Mouse (Mus musculus) midbrain, embryonic 13.5 days (tissue): ENCODE measurements around the gene H1foo. TPM values are rescaled to one million over a fixed set of nuclear protein-coding genes. Genes with fewer than 3 reads are reported as not detected.

Experiments used
- ATAC-seq: fragments of 200-750 bp; cut with Nextera tagmentation; 2 replicates; pipeline ENCODE4 v1.8.0; 2017; ENCODE audit warnings: mild to moderate bottlenecking, moderate TSS enrichment, moderate library complexity
- H3K27ac ChIP-seq: fragments of 300-500 bp; sonication (generic); 2 replicates; pipeline ENCODE4 v1.5.1; 2015; ENCODE audit warnings: inconsistent platforms, mild to moderate bottlenecking, moderate library complexity
- H3K27me3 ChIP-seq: fragments of 300-500 bp; sonication (generic); 2 replicates; pipeline ENCODE4 v1.6.1; 2015; ENCODE audit warnings: mild to moderate bottlenecking, inconsistent platforms
- H3K36me3 ChIP-seq: fragments of 300-500 bp; sonication (generic); 2 replicates; pipeline ENCODE4 v1.6.1; 2015; ENCODE audit warnings: mild to moderate bottlenecking, inconsistent platforms
- H3K4me1 ChIP-seq: fragments of 300-500 bp; sonication (generic); replicated peaks from 2 replicates; pipeline ENCODE4 v1.6.1; 2015; ENCODE audit warnings: inconsistent platforms
- H3K4me2 ChIP-seq: fragments of 300-500 bp; sonication (generic); replicated peaks from 2 replicates; pipeline ENCODE4 v1.6.1; 2015; ENCODE audit warnings: moderate library complexity, mild to moderate bottlenecking, inconsistent platforms
- H3K4me3 ChIP-seq: fragments of 300-500 bp; sonication (generic); replicated peaks from 2 replicates; pipeline ENCODE4 v1.5.1; 2015; ENCODE audit warnings: mild to moderate bottlenecking, inconsistent platforms
- H3K9ac ChIP-seq: fragments of 300-500 bp; sonication (generic); replicated peaks from 2 replicates; pipeline ENCODE4 v1.6.1; 2015; ENCODE audit warnings: mild to moderate bottlenecking, inconsistent platforms
- H3K9me3 ChIP-seq: fragments of 300-500 bp; sonication (generic); 2 replicates; pipeline ENCODE4 v1.6.1; 2016; ENCODE audit warnings: mild to moderate bottlenecking, inconsistent platforms
- WGBS: fragments of 180-500 bp; shearing (Covaris S2); methylation state at CpG from one replicate; pipeline ENCODE4 v1.1.7; 2015; 5-methylcytosine and 5-hydroxymethylcytosine counted together
- polyA plus RNA-seq: library from polyadenylated mRNA; unstranded; fragments of >200 nt; fragmentation: Nextera tagmentation; extraction: Ambion mirVana; gene quantifications from 2 replicates; pipeline ENCODE4 v1.2.1, GENCODE M21; 2015

H1foo gene
- polyA plus RNA-seq, 1 experiment from 2014 or later, result not detected

GRCm38 (mm10) chr6:115967291-115967880, 22.6 kb downstream of the H1foo start:
- no peak for ATAC-seq
- WGBS, result 91% methylated on average over 15 of the region's 15 CpGs

GRCm38 (mm10) chr6:115968086-115968485, 23.3 kb downstream of the H1foo start:
- H3K27ac ChIP-seq, result no peak overlapping the region
- peaks cover 29% of the 10 kb centered on the region for H3K4me1 ChIP-seq
- H3K4me2 ChIP-seq, result no peak overlapping the region
- H3K36me3 ChIP-seq, result no peaks in the 10 kb centered on the region
- H3K27me3 ChIP-seq, result no peaks in the 10 kb centered on the region
- H3K9me3 ChIP-seq, result no peaks in the 10 kb centered on the region
- H3K4me3 ChIP-seq, result no peak overlapping the region
- WGBS, result 82% methylated on average over 5 of the region's 5 CpGs
- H3K9ac ChIP-seq, result no peak overlapping the region
- ATAC-seq, result no peak

More at GRCm38 (mm10) chr6:115967291-115967880, 22.6 kb downstream of the H1foo start:
- Histone ChIP-seq H3K4me2 (no peak overlapping the region), H3K27me3 (no peaks in the 10 kb centered on the region), H3K36me3 (no peaks in the 10 kb centered on the region), H3K9me3 (no peaks in the 10 kb centered on the region), H3K9ac (no peak overlapping the region), H3K4me3 (no peak overlapping the region), H3K4me1 (peaks cover 26% of the 10 kb centered on the region), H3K27ac (no peak overlapping the region)

- Histone ChIP-seq H3K4me1 (peaks cover 31% of the 10 kb centered on the region), H3K4me3 (no peak overlapping the region), H3K4me2 (no peak overlapping the region), H3K27ac (no peak overlapping the region), H3K9me3 (no peaks in the 10 kb centered on the region), H3K27me3 (no peaks in the 10 kb centered on the region), H3K36me3 (no peaks in the 10 kb centered on the region), H3K9ac (no peak overlapping the region)
- peak; percentile 28; the same call in 1 of the 2 replicates for ATAC-seq
- WGBS, result 66% methylated on average over 6 of the region's 6 CpGs
Measured at GRCm38 (mm10) chr6:115968700-115969099, 24.0 kb downstream of the H1foo start.

- no peak overlapping the region for H3K9ac ChIP-seq
- no peaks in the 10 kb centered on the region for H3K36me3 ChIP-seq
- H3K27ac ChIP-seq, result no peak overlapping the region
- peaks cover 35% of the 10 kb centered on the region for H3K4me1 ChIP-seq
- 73% methylated on average over 9 of the region's 9 CpGs for WGBS
- no peaks in the 10 kb centered on the region for H3K9me3 ChIP-seq
- H3K4me2 ChIP-seq, result no peak overlapping the region
- H3K27me3 ChIP-seq, result no peaks in the 10 kb centered on the region
- no peak overlapping the region for H3K4me3 ChIP-seq
- ATAC-seq, result no peak
Measured at GRCm38 (mm10) chr6:115969103-115969502, 24.4 kb downstream of the H1foo start.

- Histone ChIP-seq H3K27ac (no peak overlapping the region), H3K4me1 (peaks cover 40% of the 10 kb centered on the region), H3K4me2 (no peak overlapping the region), H3K27me3 (no peaks in the 10 kb centered on the region), H3K36me3 (no peaks in the 10 kb centered on the region), H3K9me3 (no peaks in the 10 kb centered on the region), H3K9ac (no peak overlapping the region), H3K4me3 (no peak overlapping the region)
- 53% methylated on average over 4 of the region's 6 CpGs for WGBS
- ATAC-seq, result no peak
Measured at GRCm38 (mm10) chr6:115969952-115970351, 25.2 kb downstream of the H1foo start.

GRCm38 (mm10) chr6:115971273-115972060, 26.7 kb downstream of the H1foo start:
- Histone ChIP-seq H3K27ac (0 out of 2 replicates have a peak overlapping the region, but pooled peaks have one; percentile 35), H3K36me3 (no peaks in the 10 kb centered on the region), H3K4me1 (peaks cover 40% of the 10 kb centered on the region), H3K9me3 (no peaks in the 10 kb centered on the region), H3K4me3 (no peak overlapping the region), H3K27me3 (no peaks in the 10 kb centered on the region), H3K9ac (no peak overlapping the region), H3K4me2 (no peak overlapping the region)
- peak; percentile 22; the same call in 1 of the 2 replicates for ATAC-seq
- WGBS, result 68% methylated on average over 13 of the region's 13 CpGs

GRCm38 (mm10) chr6:115972083-115972764, 27.5 kb downstream of the H1foo start:
- Histone ChIP-seq H3K27me3 (no peaks in the 10 kb centered on the region), H3K9ac (no peak overlapping the region), H3K4me1 (peaks cover 40% of the 10 kb centered on the region), H3K4me3 (no peak overlapping the region), H3K27ac (peak overlapping the region; percentile 35; the same call in 1 of the 2 replicates), H3K36me3 (no peaks in the 10 kb centered on the region), H3K9me3 (no peaks in the 10 kb centered on the region), H3K4me2 (no peak overlapping the region)
- 74% methylated on average over 7 of the region's 7 CpGs for WGBS
- peak; percentile 19; the same call in 1 of the 2 replicates for ATAC-seq

GRCm38 (mm10) chr6:115973139-115973875, 28.6 kb downstream of the H1foo start:
- ATAC-seq, result no peak

GRCm38 (mm10) chr6:115973881-115974662, 29.3 kb downstream of the H1foo start:
- ATAC-seq, result no peak
- no peak overlapping the region for H3K9ac ChIP-seq
- H3K27me3 ChIP-seq, result no peaks in the 10 kb centered on the region

More at GRCm38 (mm10) chr6:115973139-115973875, 28.6 kb downstream of the H1foo start:
- Histone ChIP-seq H3K27me3 (no peaks in the 10 kb centered on the region), H3K9me3 (no peaks in the 10 kb centered on the region), H3K4me3 (no peak overlapping the region), H3K36me3 (no peaks in the 10 kb centered on the region), H3K27ac (no peak overlapping the region), H3K4me2 (no peak overlapping the region), H3K9ac (no peak overlapping the region), H3K4me1 (peaks cover 34% of the 10 kb centered on the region)
- WGBS, result 86% methylated on average over 15 of the region's 15 CpGs

GRCm38 (mm10) chr6:115975606-115976005, 30.9 kb downstream of the H1foo start:
- Histone ChIP-seq H3K4me1 (peaks cover 25% of the 10 kb centered on the region), H3K27me3 (no peaks in the 10 kb centered on the region), H3K27ac (no peak overlapping the region), H3K4me3 (no peak overlapping the region), H3K4me2 (no peak overlapping the region), H3K9ac (no peak overlapping the region), H3K36me3 (no peaks in the 10 kb centered on the region), H3K9me3 (no peaks in the 10 kb centered on the region)
- ATAC-seq, result no peak
- WGBS, result 85% methylated on average over 8 of the region's 8 CpGs

More at GRCm38 (mm10) chr6:115973881-115974662, 29.3 kb downstream of the H1foo start:
- H3K4me1 ChIP-seq, result peaks cover 26% of the 10 kb centered on the region
- no peaks in the 10 kb centered on the region for H3K9me3 ChIP-seq
- no peak overlapping the region for H3K4me3 ChIP-seq
- no peak overlapping the region for H3K4me2 ChIP-seq
- H3K27ac ChIP-seq, result peak overlapping the region; percentile 14; the same call in 1 of the 2 replicates
- no peaks in the 10 kb centered on the region for H3K36me3 ChIP-seq
- WGBS, result 70% methylated on average over 16 of the region's 16 CpGs

GRCm38 (mm10) chr6:115977810-115978209, 33.1 kb downstream of the H1foo start:
- no peaks in the 10 kb centered on the region for H3K9me3 ChIP-seq
- no peak overlapping the region for H3K9ac ChIP-seq
- H3K36me3 ChIP-seq, result no peaks in the 10 kb centered on the region
- H3K4me3 ChIP-seq, result no peak overlapping the region
- no peak overlapping the region for H3K27ac ChIP-seq
- no peaks in the 10 kb centered on the region for H3K27me3 ChIP-seq
- peaks cover 11% of the 10 kb centered on the region; the same call in 1 of the 2 replicates for H3K4me1 ChIP-seq
- no peak for ATAC-seq
- 89% methylated on average over 15 of the region's 15 CpGs for WGBS
- H3K4me2 ChIP-seq, result no peak overlapping the region
